Mouse (Mus musculus): ENCODE results near the gene Pth1r.
"Not testable (repeated sequence)": the region's sequence is repeated elsewhere in the genome, so short reads cannot be mapped to it uniquely, and the experiment has no call there.

Pth1r gene

DNA sequence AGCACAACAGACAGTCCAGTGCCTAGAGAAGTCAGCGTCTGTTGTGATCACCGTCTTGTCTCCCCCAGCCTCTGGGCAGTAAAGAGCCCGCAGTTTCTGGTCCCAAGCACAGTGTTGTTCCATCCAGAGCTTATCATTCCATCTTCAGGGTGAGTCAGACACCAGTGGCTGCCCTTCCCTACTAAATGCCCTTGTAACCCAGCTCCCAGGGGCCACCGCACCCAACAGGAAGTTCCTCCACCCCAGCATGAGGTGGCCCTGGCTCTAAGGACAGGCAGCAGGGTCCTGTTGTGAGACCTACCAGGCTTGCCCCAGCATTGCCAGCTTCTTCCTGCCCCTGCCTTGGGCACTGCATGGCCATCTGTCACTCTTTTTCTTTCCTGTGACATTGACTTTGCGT is 61.4 kb downstream of the Pth1r start:
- ATAC-seq (ENCODE audit: insufficient number of reproducible peaks, low FRiP score, low TSS enrichment), result no peak

DNA sequence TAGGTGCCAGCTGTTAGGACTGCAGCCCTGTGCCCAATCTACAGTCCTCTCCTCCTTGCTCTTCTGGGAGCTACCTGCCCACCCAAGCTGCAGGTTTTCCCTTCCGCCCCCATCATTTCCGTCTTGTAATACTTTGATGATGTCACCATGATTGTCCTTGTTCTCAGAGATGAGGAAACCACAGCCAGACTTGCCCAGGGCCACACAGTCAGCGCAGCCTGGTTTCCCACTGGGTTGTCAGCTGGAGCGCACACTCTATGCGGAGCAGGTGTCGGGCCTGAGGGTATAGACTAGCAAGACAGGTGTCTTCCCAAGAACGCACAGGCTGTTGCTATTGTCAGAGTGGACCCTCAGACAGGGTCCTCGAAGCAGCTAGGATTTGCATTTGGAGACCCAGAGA is 61.8 kb downstream of the Pth1r start:
- ATAC-seq (ENCODE audit: insufficient number of reproducible peaks, low FRiP score, low TSS enrichment), result no peak

GRCm38 (mm10) chr9:110684100-110684831 is 62.7 kb downstream of the Pth1r start:
- peak; percentile 65 for ATAC-seq (ENCODE audit: insufficient number of reproducible peaks, low FRiP score, low TSS enrichment)

GRCm38 (mm10) chr9:110683574-110684099 is 63.3 kb downstream of the Pth1r start:
- ATAC-seq (ENCODE audit: insufficient number of reproducible peaks, low FRiP score, low TSS enrichment), result no peak

DNA sequence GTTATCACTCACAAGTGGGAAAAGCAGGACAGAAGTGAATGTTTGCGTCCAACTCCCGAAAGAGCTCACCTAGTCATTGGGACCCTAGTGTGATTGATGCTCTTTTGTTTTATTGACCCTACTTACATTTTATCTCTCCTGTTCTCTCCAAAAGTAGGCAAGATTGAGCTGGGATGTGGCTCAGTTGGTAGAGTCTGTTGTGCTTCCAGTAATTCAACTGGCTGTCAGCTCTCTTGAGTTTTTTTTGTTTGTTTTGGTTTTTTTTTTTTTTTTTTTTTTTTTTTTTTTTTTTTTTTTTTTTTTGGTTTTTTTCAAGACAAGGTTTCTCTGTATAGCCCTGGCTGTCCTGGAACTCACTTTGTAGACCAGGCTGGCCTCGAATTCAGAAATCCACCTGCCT is 64.2 kb downstream of the Pth1r start:
- not testable (repeated sequence) for ATAC-seq (ENCODE audit: insufficient number of reproducible peaks, low FRiP score, low TSS enrichment)

GRCm38 (mm10) chr9:110682255-110682654 is 64.7 kb downstream of the Pth1r start:
- no peak for ATAC-seq (ENCODE audit: insufficient number of reproducible peaks, low FRiP score, low TSS enrichment)

GRCm38 (mm10) chr9:110681817-110682216 is 65.1 kb downstream of the Pth1r start:
- ATAC-seq (ENCODE audit: insufficient number of reproducible peaks, low FRiP score, low TSS enrichment), result no peak

- ATAC-seq (ENCODE audit: insufficient number of reproducible peaks, low FRiP score, low TSS enrichment), result no peak
Observed at GRCm38 (mm10) chr9:110680736-110681507, 66.0 kb downstream of the Pth1r start.

DNA sequence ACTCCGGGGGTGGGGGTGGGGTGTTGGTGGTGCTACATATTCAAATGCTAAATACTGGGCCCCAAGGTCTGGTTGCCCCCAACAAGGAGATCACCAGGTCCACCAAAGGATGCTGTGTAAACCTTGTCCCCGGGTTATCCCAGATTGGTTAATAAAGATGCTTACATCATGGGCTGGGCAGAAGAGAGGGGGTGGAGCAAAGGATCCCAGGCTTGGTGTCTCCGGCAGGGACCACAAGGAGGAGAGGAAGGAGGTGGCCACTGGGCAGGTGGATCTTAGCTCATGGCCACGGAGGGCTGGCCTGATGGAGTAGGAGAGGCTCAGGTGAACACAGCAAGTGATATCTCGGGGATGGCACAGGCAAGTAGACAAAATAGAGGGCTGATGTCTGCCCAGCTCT is 68.1 kb downstream of the Pth1r start:
- ATAC-seq (ENCODE audit: insufficient number of reproducible peaks, low FRiP score, low TSS enrichment), result 0 out of 2 replicates have a peak, but pooled peaks have one; percentile 16

DNA sequence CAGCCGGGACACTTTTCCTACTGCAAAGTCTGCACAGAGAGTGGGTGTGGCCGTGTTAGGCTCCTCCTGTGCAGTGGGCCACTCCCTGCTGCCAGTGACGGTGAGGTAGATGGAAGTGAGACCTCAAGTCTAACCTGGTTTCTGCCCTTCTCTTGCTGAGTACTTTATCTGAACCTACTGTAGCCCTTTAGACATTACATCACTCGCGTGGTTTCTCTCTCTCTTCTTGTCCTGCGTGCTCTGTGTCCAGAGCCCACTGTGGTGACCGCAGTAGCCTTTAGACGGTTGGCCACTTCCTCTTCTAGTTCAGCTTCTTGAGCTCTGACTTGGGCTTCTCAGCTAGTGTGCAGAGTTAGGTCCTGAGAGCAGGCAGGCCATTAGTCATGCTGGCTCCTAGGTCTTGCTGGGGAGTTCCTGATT is 70.4 kb downstream of the Pth1r start:
- no peak for ATAC-seq (ENCODE audit: insufficient number of reproducible peaks, low FRiP score, low TSS enrichment)

DNA sequence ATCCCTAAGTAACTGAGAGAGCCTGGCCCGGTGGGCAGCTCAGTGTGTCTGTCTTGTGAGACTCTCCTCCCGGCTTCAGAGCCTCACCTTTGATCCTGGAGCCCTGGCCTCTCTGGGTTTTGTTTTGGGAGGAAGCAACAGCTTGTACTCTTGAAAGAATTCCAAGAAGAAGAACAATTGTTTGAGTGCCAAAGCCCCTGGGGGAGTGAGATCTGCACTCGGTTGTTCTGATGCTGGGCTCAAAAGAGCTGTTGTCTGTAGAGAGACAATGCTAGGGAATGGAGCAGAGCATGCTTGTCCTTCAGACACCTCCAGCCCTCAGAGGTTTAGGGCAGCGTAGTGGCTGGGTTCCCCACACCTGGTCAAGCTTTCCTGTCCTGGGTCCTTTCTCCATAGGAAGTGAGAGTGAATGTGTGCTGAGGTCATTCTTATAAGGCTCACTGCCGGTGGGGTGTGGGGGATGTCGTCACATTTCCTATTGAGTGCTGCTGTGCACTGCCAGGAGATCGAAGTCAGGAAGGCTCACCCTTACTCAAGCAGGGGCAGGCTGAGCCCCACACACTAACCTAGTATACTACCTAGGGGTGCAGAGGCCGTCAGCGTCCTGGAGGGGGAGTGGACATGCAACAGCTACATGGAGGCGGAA is 73.7 kb downstream of the Pth1r start:
- peak; percentile 47; the same call in 1 of the 2 replicates for ATAC-seq (ENCODE audit: insufficient number of reproducible peaks, low FRiP score, low TSS enrichment)

DNA sequence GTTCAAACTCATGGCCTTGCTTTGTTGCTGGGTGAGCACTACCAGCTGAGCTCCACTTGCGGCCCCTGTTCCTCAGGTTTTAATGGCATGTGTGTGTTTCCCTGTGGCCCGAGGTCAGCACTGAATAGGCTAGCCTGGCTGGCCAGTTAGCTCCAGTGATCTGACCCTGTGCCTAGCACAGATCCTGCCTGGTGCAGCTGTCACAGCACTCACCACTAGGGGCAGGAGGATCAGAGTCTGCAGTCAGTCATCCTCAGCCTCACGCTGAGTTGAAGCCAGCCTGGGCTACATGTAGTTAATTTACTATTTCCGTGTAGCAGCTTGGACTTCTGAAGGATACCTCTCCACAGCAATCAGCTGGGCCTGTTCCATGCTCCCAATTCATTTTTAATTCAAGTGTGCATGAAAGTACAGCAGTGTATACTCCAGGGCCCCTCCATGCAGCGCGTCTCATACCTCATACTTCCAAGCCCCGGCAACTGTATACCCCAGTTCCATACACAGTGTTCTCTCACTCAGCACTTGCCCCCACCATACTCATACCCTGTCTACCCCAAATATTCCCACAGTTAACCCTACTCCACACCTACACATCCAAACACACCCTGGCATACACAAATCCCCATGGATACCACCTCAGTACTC is 74.4 kb downstream of the Pth1r start:
- ATAC-seq (ENCODE audit: insufficient number of reproducible peaks, low FRiP score, low TSS enrichment), result peak; percentile 76
